Comparison of ENCODE assay signal across 8 mouse cellular contexts in genomic region chr7:28013549-28014444, GRCm38 (mm10). TPM values are rescaled to one million over a fixed set of nuclear protein-coding genes. Genes with fewer than 3 reads are reported as not detected.
DNase-seq lines count a peak whose midpoint lies in the region; ATAC-seq and TF ChIP-seq lines count a peak whose summit lies in the region.

Zfp850 (minus strand) TSS chr7:28014115.

- DNase-seq in WW6 (ENCODE audit: low read depth, low spot score): peak; percentile 39
- DNase-seq in cerebellum, postnatal 4 days (ENCODE audit: low spot score in 2 of 2): peak; percentile 63 to 76
- peak; percentile 78 for DNase-seq in gastrocnemius, adult 2 months
- DNase-seq in hindbrain, postnatal 0 days (ENCODE audit: low spot score): peak; percentile 86
- peak; percentile 76 to 79 for DNase-seq in left cerebral cortex, adult 2 months (ENCODE audit: extremely low spot score in 1 of 2, low spot score in 2 of 2)
- DNase-seq in right cerebral cortex, postnatal 10 days (ENCODE audit: low spot score in 2 of 2): peak; percentile 89 to 90
- peak; percentile 76 for DNase-seq in urinary bladder, postnatal 25 days (ENCODE audit: low spot score)

- no peaks in the 10 kb centered on the region for H3K36me3 ChIP-seq in hindbrain, postnatal 0 days (ENCODE audit: insufficient read depth, low read length)

- ATAC-seq in hindbrain, postnatal 0 days: peak; percentile 95
- ATAC-seq in megakaryocyte, adult 5-6 weeks (ENCODE audit: poor library complexity, severe bottlenecking): peak; percentile 97

- H3K27ac ChIP-seq in gastrocnemius, adult 2 months: peak within 1 kb of the TSS; percentile 82
- H3K27ac ChIP-seq in hindbrain, postnatal 0 days: peak within 1 kb of the TSS; percentile 60
- H3K27ac ChIP-seq in left cerebral cortex, adult 2 months: peak within 1 kb of the TSS; percentile 85

- intact Hi-C loops in gastrocnemius, adult 2 months (cut with DNase I): no loop called here
- intact Hi-C loops in left cerebral cortex, adult 2 months (cut with DNase I): no loop called here

- no peak for TF ChIP-seq CTCF in gastrocnemius, adult 2 months (IDR thresholded peaks at IDR 0.05)
- no peak for TF ChIP-seq CTCF in hindbrain, postnatal 0 days (IDR thresholded peaks at IDR 0.05; ENCODE audit: low read depth)
- no peak for TF ChIP-seq CTCF in left cerebral cortex, adult 2 months (IDR thresholded peaks at IDR 0.05)

- H3K9me3 ChIP-seq in hindbrain, postnatal 0 days (ENCODE audit: low read length): no peaks in the 10 kb centered on the region

- peak within 1 kb of the TSS; percentile 75 for H3K9ac ChIP-seq in hindbrain, postnatal 0 days (replicated peaks; ENCODE audit: low read length)

- peak within 1 kb of the TSS; percentile 80 for H3K4me3 ChIP-seq in gastrocnemius, adult 2 months
- H3K4me3 ChIP-seq in hindbrain, postnatal 0 days (ENCODE audit: low read length): peak within 1 kb of the TSS; percentile 67
- H3K4me3 ChIP-seq in left cerebral cortex, adult 2 months: peak within 1 kb of the TSS; percentile 60

- H3K4me1 ChIP-seq in hindbrain, postnatal 0 days (ENCODE audit: insufficient read depth, low read length): no peaks in the 10 kb centered on the region

- H3K27me3 ChIP-seq in hindbrain, postnatal 0 days (ENCODE audit: insufficient read depth, low read length): no peaks in the 10 kb centered on the region

- WGBS in hindbrain, postnatal 0 days: 1% methylated on average over 47 of the region's 47 CpGs

- H3K4me2 ChIP-seq in hindbrain, postnatal 0 days (ENCODE audit: low read depth, low read length): peak within 1 kb of the TSS; percentile 92

RNA-seq across cellular contexts. Expression of gene Zfp850, which starts in this region (rescaled TPM):
- under 1 TPM; 0.39 to 0.43 TPM for total RNA-seq in gastrocnemius, adult 2 months (2021)
- total RNA-seq in hindbrain, postnatal 0 days (2014; rRNA removed): 4.4 and 5.1 TPM in 2 replicates
- polyA plus RNA-seq in hindbrain, postnatal 0 days (2015; fragmentation: Nextera tagmentation; extraction: Ambion mirVana): 3.2 and 3.4 TPM in 2 replicates
- 1 to 10 TPM; 7.0 to 7.1 TPM for total RNA-seq in left cerebral cortex, adult 2 months (2021)
- 2.5 and 2.7 TPM in 2 replicates for total RNA-seq in megakaryocyte, adult 5-6 weeks (2015)
- total RNA-seq in megakaryocyte, adult 5-6 weeks (2017): 2.8 and 4.5 TPM in 2 replicates

Comparison
In these comparisons a context has a peak if more than half of its experiments do, and no peak if none do; other contexts are left out.
1. Peak in every context shown above with its lines: DNase-seq, ATAC-seq, H3K4me3 ChIP-seq and H3K27ac ChIP-seq.
2. Peak in DNase-seq, H3K4me3 ChIP-seq and H3K27ac ChIP-seq in gastrocnemius, adult 2 months; RNA of the gene not detected or under 1 TPM.
3. DNase-seq: peak in every context shown above with its lines; median percentile 90 in right cerebral cortex, postnatal 10 days; 86 in hindbrain, postnatal 0 days; 78 in gastrocnemius, adult 2 months; 78 in left cerebral cortex, adult 2 months; 76 in urinary bladder, postnatal 25 days; 70 in cerebellum, postnatal 4 days; 39 in WW6.